17 mouse cellular contexts compared by ENCODE assay signal in the genomic region with DNA sequence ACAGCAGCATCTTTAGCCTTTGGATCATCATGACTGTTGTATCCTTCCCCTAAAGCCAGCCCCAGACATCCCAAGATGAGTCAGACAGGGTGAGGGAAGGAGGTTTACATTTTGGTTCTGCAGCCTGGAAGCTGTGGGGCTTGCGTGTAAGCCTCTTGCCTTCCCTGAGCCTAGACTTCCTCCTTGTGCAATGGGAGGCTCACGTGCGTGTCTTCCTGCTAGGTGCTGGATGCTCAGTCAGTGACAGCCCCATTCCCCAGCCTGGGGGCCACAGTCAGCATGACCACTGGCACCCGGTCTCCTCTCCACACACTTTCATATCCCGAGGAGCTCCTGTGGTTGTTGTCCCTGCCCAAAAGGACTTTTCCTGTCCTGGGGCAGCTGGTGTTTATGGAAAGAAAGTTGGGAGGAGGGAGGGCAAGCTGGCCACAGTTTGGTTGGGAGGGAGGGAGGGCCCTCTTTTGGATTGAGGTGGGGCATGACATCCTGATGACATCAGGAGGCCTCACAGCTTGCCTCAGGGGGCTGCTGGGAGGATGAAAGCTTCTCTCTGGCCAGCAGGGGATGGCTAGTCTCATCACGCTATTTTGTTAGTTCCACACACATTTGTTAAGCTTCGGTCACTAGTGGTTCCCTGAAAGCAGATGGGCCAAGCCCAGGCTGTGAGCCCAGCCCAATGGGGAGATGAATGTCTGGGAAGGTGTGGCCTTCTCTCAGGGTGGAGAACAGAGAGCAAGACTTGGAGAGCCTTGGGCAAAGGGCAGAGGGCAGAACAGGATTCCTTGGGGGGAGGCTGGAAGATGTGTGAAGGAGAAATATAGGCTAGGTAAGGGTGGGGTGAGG. TPM values are rescaled to one million over a fixed set of nuclear protein-coding genes. Genes with fewer than 3 reads are reported as not detected.
DNase-seq lines count a peak whose midpoint lies in the region; ATAC-seq lines count a peak whose summit lies in the region.
"Had no signal": no experiment of that assay in that cellular context is flagged by ENCODE, and none has a peak within 500 bp of the region (broad histone marks: within the 10 kb centered on the region; RNA-seq: fewer than 3 reads in every experiment).

No protein-coding gene starts in this region.

- H3K27ac ChIP-seq in intestine, embryonic 16.5 days (ENCODE audit: low read length), result peak overlapping the region; percentile 29; the same call in 1 of the 2 replicates
- H3K27ac ChIP-seq: embryonic facial prominence, embryonic 10.5 days; forebrain, embryonic 12.5 days; limb, embryonic 12.5 days; neural tube, embryonic 13.5 days had no signal

- intact Hi-C loops in heart, postnatal 36 days (cut with DNase I), result no loop called here
- intact Hi-C loops in left cerebral cortex, postnatal 10 days (cut with DNase I), result no loop called here

- peak; percentile 94 for DNase-seq in heart, adult 11 months
- no peak for DNase-seq in heart, postnatal 36 days
- DNase-seq in 416B (ENCODE audit: low read depth), result peak; percentile 47
- no peak for DNase-seq in adrenal gland, postnatal 25 days
- DNase-seq in left cerebral cortex, postnatal 10 days (ENCODE audit: extremely low spot score in 1 of 2, low spot score in 2 of 2), result no peak
- no peak for DNase-seq in retina, embryonic 14.5 days (ENCODE audit: low spot score)
- DNase-seq: adrenal gland, postnatal 36 days; cerebellum, adult 18-20 months; kidney, adult 9 months; layer of hippocampus, adult 9-11 months had no signal

- WGBS in intestine, embryonic 16.5 days, result 47% methylated on average over 7 of the region's 7 CpGs

- no peaks in the 10 kb centered on the region for H3K27me3 ChIP-seq in intestine, embryonic 16.5 days (replicated peaks; ENCODE audit: control insufficient read depth, insufficient read depth, low read length)
- no peaks in the 10 kb centered on the region for H3K27me3 ChIP-seq in megakaryocyte, embryonic 14.5 days (replicated peaks)

- H3K4me2 ChIP-seq in intestine, embryonic 16.5 days (ENCODE audit: low read depth, low read length), result no peak overlapping the region
- H3K4me2 ChIP-seq: forebrain, embryonic 12.5 days; limb, embryonic 12.5 days; midbrain, embryonic 11.5 days; neural tube, embryonic 13.5 days had no signal

- H3K36me3 ChIP-seq in intestine, embryonic 16.5 days (ENCODE audit: control insufficient read depth, insufficient read depth, low read length), result no peaks in the 10 kb centered on the region
- H3K36me3 ChIP-seq in megakaryocyte, embryonic 14.5 days (replicated peaks; ENCODE audit: low read length), result peaks cover 82% of the 10 kb centered on the region
- H3K36me3 ChIP-seq: embryonic facial prominence, embryonic 10.5 days; forebrain, embryonic 12.5 days; limb, embryonic 12.5 days; neural tube, embryonic 13.5 days had no signal

- peak overlapping the region; percentile 15; the same call in 1 of the 2 replicates for H3K9ac ChIP-seq in intestine, embryonic 16.5 days (ENCODE audit: low read depth, low read length)
- H3K9ac ChIP-seq: forebrain, embryonic 12.5 days; limb, embryonic 12.5 days; neural tube, embryonic 13.5 days had no signal

- H3K4me3 ChIP-seq in intestine, embryonic 16.5 days (ENCODE audit: low read length), result no peak overlapping the region
- peak overlapping the region; percentile 91 for H3K4me3 ChIP-seq in megakaryocyte, embryonic 14.5 days (replicated peaks)
- H3K4me3 ChIP-seq: embryonic facial prominence, embryonic 10.5 days; forebrain, embryonic 12.5 days; limb, embryonic 12.5 days; neural tube, embryonic 13.5 days had no signal

- no peaks in the 10 kb centered on the region for H3K9me3 ChIP-seq in intestine, embryonic 16.5 days (ENCODE audit: control insufficient read depth, low read length)
- H3K9me3 ChIP-seq in megakaryocyte, embryonic 14.5 days, result no peaks in the 10 kb centered on the region
- H3K9me3 ChIP-seq: embryonic facial prominence, embryonic 10.5 days; forebrain, embryonic 12.5 days; limb, embryonic 12.5 days had no signal

- ATAC-seq in intestine, embryonic 16.5 days, result peak; percentile 34; the same call in 1 of the 2 replicates

- peaks cover 15% of the 10 kb centered on the region for H3K4me1 ChIP-seq in intestine, embryonic 16.5 days (ENCODE audit: control insufficient read depth, insufficient read depth, low read length)
- peaks cover 87% of the 10 kb centered on the region for H3K4me1 ChIP-seq in megakaryocyte, embryonic 14.5 days

RNA-seq across cellular contexts. Expression of gene Ptgs1, which starts 4.5 kb away (rescaled TPM):
- total RNA-seq in heart, postnatal 36 days (2021), result 10 to 100 TPM; 18.9 to 20.8 TPM
- polyA plus RNA-seq in intestine, embryonic 16.5 days (2015; fragmentation: Nextera tagmentation; extraction: Ambion mirVana), result 29.1 and 29.8 TPM in 2 replicates
- polyA plus RNA-seq in megakaryocyte, embryonic 14.5 days (2012; ENCODE audit: insufficient read depth, low replicate concordance), result 118 and 153 TPM in 2 replicates
- total RNA-seq in adrenal gland, postnatal 25 days (2021), result 8.7 and 12.4 TPM in 2 replicates
- 10 to 100 TPM; 11.8 to 13.0 TPM for total RNA-seq in left cerebral cortex, postnatal 10 days (2021)

Comparison
In these comparisons a context has a peak if more than half of its experiments do, and no peak if none do; other contexts are left out.
1. DNase-seq: peak in heart, adult 11 months (single experiment) and 416B (single experiment); none in heart, postnatal 36 days (0 of 2), adrenal gland, postnatal 25 days (single experiment), left cerebral cortex, postnatal 10 days (0 of 2) and retina, embryonic 14.5 days (single experiment).